ENCODE assay signal across 8 mouse cellular contexts in genomic region chr15:7397446-7397817, GRCm38 (mm10). TPM values are rescaled to one million over a fixed set of nuclear protein-coding genes. Genes with fewer than 3 reads are reported as not detected.
DNase-seq lines count a peak whose midpoint lies in the region; ATAC-seq lines count a peak whose summit lies in the region.

No protein-coding gene starts in this region.

- peaks cover 23% of the 10 kb centered on the region for H3K4me1 ChIP-seq in embryonic facial prominence, embryonic 10.5 days
- peaks cover 6% of the 10 kb centered on the region for H3K4me1 ChIP-seq in hindbrain, embryonic 14.5 days (replicated peaks; ENCODE audit: control insufficient read depth, insufficient read depth, low read length)

- peak overlapping the region; percentile 67 for H3K9ac ChIP-seq in hindbrain, embryonic 14.5 days

- H3K36me3 ChIP-seq in embryonic facial prominence, embryonic 10.5 days (replicated peaks), result no peaks in the 10 kb centered on the region
- H3K36me3 ChIP-seq in hindbrain, embryonic 14.5 days (replicated peaks; ENCODE audit: control insufficient read depth, insufficient read depth), result no peaks in the 10 kb centered on the region

- no peaks in the 10 kb centered on the region for H3K9me3 ChIP-seq in embryonic facial prominence, embryonic 10.5 days
- no peaks in the 10 kb centered on the region for H3K9me3 ChIP-seq in hindbrain, embryonic 14.5 days (ENCODE audit: control insufficient read depth, low read length)

- peak overlapping the region; percentile 100 for H3K4me2 ChIP-seq in hindbrain, embryonic 14.5 days (replicated peaks)

- peak; percentile 11 for DNase-seq in ES-CJ7 (ENCODE audit: low read depth, low spot score)
- DNase-seq in embryonic facial prominence, embryonic 10.5 days (ENCODE audit: low spot score), result peak; percentile 68
- DNase-seq in hindbrain, embryonic 14.5 days (ENCODE audit: low spot score), result no peak
- DNase-seq in lung, postnatal 14 days, result peak; percentile 18
- no peak for DNase-seq in adrenal gland, postnatal 14 days
- DNase-seq in frontal cortex, postnatal 25 days (ENCODE audit: low spot score in 2 of 2), result no peak
- DNase-seq in frontal cortex, postnatal 36 days (ENCODE audit: low spot score in 2 of 2), result no peak
- DNase-seq in adipocyte (ENCODE audit: low spot score), result no peak

- H3K27ac ChIP-seq in embryonic facial prominence, embryonic 10.5 days (replicated peaks), result peak overlapping the region; percentile 89
- peak overlapping the region; percentile 67; the same call in 1 of the 2 replicates for H3K27ac ChIP-seq in hindbrain, embryonic 14.5 days

- H3K27me3 ChIP-seq in embryonic facial prominence, embryonic 10.5 days (replicated peaks; ENCODE audit: low read depth, poor library complexity, severe bottlenecking), result peaks cover 32% of the 10 kb centered on the region
- H3K27me3 ChIP-seq in hindbrain, embryonic 14.5 days (ENCODE audit: control insufficient read depth, insufficient read depth, low read length), result peaks cover 15% of the 10 kb centered on the region

- under 1% methylated on average over 8 of the region's 8 CpGs for WGBS in embryonic facial prominence, embryonic 10.5 days
- whole genome bisulfite sequencing in hindbrain, embryonic 14.5 days, result 1% methylated on average over 8 of the region's 8 CpGs

- peak; percentile 51; the same call in 1 of the 2 replicates for ATAC-seq in hindbrain, embryonic 14.5 days (ENCODE audit: low FRiP score)

- peak overlapping the region; percentile 78 for H3K4me3 ChIP-seq in embryonic facial prominence, embryonic 10.5 days
- H3K4me3 ChIP-seq in hindbrain, embryonic 14.5 days (replicated peaks; ENCODE audit: low read length), result peak overlapping the region; percentile 63

RNA-seq across cellular contexts. Expression of gene Egflam, which starts 0.8 kb away (rescaled TPM):
- 11.8 and 12.7 TPM in 2 replicates for polyA plus RNA-seq in embryonic facial prominence, embryonic 10.5 days (2016; fragmentation: Nextera tagmentation; extraction: Ambion mirVana)
- 14.0 and 15.1 TPM in 2 replicates for polyA plus RNA-seq in hindbrain, embryonic 14.5 days (2014; fragmentation: Nextera tagmentation; extraction: Ambion mirVana)
- 6.2 and 6.3 TPM in 2 replicates for total RNA-seq in adrenal gland, postnatal 14 days (2021)

Comparison
In these comparisons a context has a peak if more than half of its experiments do, and no peak if none do; other contexts are left out.
1. DNase-seq: peak in ES-CJ7 (single experiment), embryonic facial prominence, embryonic 10.5 days (single experiment) and lung, postnatal 14 days (single experiment); none in hindbrain, embryonic 14.5 days (single experiment), adrenal gland, postnatal 14 days (single experiment), frontal cortex, postnatal 25 days (0 of 2), frontal cortex, postnatal 36 days (0 of 2) and adipocyte (single experiment).